Mouse (Mus musculus) telencephalon, adult 2 months (tissue): ENCODE data around the gene Uqcc1.
"Not testable (repeated sequence)": the region's sequence is repeated elsewhere in the genome, so short reads cannot be mapped to it uniquely, and the experiment has no call there.

ENCODE experiments used
- DNase-seq: peaks from one replicate; pipeline ENCODE4 v3.0.0-alpha.2; 2011; ENCODE audit warnings: low read depth, low spot score

Uqcc1 gene

DNA sequence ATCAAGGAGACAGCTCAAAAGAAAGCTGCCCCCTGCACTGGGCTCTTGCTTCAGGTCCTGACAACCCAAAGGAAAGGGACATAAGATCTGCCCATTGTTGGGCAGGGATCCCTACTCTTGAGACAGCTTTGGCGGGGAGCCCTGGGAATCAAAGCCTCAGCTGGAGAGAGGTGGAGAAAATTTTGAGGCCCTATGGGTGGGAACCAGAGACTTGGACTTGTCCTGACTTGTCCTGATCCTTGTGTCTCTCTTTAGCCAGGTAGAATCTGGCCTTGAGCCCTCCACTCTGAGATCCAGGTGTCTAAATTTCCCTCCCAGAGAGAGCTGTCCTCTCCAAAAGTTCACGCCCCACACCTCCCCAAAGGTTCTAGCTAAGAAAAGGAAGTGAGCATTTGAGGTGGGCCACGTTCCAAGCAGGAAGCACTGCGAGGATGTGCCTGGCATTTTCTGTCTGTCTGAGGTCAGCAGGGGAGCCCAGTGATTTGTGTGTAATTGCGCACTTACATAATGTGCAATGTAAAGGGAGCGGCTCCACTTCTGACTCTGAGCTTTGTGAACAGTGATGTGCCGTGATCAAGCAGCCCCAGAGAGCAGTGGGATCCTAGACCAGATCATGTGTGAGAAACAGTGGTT is 9.9 kb upstream of the Uqcc1 start:
- DNase-seq = no peak

DNA sequence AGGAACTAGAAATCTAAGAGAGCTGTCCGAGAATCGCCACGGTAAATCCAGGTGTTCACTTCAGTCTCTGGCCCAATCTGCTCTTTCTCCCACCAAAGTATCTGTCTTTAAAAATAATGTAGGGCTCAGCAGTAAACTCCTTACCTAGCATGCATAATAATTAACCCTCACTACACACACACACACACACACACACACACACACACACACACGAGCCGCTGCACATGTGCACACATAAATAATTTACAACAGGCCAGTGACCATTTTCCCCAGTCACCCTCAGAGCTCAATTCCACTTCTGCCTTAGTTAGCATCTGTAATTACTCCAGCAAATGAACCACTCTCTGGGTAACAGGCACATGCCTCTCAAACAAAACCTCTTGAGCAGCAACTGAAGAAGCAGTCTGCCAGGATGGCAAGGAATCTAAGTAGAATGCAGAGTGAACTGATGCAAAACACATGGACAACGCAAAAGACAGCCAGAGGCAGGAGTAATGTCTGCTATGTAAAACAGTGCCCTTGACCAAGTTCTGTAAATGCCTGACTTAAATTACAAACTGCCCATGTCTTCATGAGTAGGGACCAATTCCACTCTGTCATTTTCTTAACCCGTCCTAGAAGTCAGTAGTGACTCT is 1.3 kb downstream of the Uqcc1 start:
- no peak for DNase-seq

DNA sequence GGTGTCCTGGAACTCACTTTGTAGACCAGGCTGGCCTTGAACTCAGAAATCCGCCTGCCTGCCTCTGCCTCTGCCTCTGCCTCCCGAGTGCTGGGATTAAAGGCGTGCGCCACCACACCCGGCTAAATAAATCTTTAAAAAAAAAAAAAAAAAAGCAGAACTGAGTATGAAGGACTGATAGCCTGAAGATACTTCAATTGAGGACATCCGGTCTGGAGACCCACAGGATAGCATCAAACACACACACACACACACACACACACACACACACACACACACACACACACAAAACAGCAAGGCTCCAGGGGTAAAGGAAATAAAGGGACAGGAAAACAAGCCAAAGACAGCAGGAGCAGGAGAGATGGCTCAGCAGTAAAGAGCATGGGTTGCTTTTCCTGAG is 4.9 kb downstream of the Uqcc1 start:
- DNase-seq = not testable (repeated sequence)

DNA sequence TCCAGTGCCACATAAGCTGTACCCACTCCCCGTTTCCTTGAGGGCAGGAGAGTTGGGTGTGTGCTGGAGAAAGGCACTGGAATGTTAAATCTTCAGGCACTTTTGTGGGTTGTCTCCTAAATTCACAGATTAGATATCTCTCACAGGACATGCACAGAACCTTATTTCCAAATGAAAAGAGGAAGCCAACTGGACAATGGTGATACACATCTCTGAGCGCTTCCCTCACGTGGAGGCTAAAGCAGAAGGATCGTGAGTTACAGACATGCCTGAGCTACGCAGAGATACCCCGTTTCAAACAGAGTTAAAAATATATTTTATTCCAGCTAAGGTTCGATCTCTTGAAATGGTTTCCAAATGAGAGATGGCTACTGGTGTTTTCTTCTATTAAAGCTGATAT is 7.0 kb downstream of the Uqcc1 start:
- DNase-seq = no peak

DNA sequence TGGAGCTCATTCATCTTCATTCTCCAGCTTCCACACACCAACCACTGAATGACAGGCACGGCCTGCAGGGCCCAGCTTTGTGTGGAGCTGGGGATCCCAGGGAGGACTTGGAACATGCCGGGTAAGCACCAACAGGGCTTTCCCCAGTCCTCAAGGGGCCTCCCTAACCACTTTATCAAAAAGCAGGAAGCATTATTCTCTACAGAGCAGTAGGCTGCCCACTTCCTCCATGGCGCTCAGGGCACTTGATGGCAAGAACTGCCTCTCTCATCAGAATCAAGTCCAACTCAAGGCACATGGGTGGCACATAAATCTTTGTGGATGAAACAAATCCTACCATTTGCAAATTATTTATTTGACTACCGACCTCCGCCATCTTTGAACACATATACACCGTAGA is 15.4 kb downstream of the Uqcc1 start:
- no peak for DNase-seq

DNA sequence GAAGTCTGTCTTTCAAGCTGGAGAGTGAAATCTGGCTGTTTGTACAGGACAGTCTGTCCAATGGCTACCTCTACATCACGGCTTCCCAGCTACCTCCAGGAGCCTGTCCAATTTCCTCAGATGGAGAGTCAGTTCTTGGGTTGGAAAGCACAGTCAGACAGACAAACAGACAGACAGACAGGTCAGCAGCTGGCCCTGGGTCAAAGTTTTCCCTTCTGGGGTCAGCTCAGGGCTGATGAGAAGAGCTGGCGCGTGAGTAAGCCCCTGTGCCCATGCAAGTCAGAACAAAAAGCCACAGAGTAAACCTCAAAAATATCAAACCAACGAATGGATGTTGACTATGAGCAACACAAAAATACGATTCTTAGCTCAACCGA is 26.5 kb downstream of the Uqcc1 start:
- DNase-seq = no peak

DNA sequence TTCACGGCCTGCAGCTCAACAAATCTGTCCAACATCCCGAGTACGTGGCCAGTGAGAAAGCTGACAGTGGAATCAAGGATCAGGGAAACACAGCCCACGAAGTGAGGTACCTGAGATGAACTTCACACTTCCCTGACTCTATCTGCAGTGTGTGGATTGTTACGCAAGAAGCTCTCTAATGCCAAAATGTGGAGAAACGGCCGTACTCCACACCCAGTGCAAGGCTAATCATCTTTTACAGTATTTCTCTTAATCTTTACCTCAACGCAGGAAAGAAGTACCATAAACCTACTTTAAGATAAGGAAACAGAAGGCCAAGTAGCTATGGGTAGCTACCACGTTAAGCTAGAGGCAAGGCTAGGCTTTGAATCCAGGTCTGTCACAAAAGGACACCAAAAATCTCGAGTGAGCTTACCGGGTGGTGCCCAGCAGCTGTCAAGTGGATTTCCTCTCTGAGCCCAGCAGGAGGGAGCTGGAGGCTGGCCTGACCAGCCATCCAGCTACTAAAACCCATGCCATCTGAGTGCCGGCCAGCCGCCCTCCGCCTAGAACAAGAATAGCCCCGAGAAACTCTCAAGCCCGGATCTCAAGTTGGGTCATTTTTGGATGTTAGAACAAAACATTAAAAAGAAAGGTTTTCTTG is 27.0 kb downstream of the Uqcc1 start:
- no peak for DNase-seq

DNA sequence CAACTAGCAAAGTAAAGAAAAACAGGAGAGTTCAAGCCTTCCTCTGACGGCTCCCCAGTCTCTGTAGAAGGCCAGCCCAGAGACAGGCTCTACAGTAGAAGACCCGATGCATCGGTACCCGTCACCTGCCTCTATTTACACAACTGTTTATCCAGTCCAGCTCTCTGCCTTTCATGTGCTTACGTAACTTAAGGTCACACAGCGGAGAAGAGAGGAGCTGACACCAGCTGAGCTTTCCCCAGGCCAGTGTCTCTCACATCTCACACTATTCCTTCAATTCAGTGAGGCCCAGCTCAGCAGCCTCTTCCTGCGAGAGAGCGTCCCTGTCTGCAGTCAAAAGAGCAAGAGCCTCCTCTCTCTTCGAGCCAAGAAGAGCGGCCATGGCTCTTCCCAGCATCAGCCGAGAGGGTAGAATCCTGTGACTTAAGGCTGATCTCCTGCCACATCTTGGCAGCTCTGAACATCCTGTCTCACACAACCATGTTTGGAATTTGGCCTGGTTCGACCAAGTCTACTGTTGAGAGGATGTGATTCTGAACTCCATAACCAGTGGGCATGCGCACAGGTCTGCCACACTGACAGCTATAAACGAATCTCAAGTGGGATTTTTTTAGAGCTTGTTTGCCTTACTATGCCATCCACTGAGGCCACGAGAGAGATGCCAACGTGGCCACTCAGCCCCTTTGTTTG is 34.9 kb downstream of the Uqcc1 start:
- DNase-seq = no peak

DNA sequence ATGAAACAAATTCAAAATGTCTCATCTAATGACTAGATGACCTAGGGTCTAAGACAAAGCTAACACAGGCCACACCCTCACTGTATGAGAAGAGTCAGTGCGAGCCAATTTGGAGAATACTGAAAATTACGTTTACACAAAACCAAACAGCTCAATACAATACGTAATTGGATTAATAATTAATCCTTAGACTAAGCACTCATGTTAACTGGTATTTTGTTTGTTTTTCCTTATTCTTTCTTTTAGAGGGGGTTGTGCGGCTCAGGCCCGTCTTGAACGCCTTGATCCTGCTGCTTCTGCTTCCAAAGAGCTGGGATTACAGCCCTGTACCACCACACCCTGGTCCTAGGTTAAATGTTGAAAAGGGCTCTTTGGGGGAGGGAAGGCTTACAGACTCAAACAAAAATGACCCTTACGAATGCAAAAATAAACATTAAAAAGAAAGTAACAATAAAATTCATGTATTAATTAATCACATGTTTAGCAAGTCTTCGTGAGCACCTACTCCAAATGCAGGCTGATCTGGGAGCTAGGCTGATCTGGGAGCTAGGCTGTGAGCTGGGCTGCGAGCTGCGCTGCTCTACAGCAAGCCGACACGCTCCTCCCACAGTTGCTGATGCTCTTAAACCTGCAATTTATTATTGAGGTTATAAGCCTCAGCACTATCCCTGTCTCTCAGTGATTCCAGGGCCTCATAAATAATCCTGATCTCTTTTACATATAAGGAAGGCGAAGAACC is 35.6 kb downstream of the Uqcc1 start:
- no peak for DNase-seq

DNA sequence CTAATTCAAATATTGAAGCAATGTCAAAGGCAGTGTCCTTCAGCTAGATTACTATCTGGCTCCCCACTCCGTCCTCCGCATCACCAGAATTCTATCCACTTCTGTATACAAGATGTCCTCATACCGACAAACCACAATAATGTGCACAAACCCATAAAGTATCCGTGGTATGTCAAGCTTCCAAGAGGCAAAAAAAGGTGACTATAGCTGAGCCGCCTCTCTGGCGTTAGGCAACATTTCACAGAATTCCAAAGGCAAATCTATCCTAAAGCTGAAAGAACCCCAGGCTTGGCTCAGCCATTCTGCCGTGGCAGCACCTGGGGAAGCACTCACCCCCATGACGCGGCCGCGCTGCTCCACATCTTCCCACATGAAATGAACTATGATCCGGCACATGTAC is 43.3 kb downstream of the Uqcc1 start:
- no peak for DNase-seq

DNA sequence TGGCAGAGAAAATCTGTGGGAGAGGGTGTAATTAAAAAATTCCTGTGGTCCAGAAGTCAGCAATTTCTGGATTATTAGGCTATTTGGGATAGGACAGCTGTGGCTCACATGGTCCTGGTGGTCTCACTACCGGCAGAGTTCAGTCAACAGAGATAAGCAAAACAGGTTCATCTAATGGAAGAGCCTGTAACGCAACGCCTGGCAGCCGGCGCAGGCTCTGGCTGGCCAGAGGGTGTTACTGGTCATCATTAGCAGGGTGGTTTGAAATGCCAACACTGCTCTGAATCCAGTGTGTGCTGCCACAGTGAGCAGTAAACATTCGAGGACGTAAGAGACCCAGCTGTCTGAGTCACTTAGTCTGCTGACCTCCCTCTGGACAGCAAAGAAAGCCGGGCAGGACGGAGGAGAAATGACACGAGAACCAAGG is 44.8 kb downstream of the Uqcc1 start:
- no peak for DNase-seq

DNA sequence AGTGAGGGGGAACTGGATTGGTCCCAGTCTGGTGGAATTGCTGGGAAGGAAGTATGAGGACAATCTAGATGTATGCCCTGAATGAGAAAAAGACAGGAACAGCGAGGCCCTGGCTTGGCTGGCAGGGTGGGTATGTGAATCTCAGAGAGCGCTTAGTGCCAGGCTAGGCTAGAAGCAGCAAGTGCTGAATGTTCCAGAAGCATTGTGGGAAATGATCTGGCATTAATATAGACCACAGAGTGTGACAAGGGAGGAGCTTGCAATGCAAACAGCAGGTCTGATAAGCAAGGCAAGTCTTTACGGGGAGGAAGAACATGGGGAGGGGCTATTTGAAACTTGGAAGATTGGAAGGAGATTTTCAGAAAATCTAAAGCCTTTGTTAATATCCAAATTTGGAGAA is 48.0 kb downstream of the Uqcc1 start:
- no peak for DNase-seq

DNA sequence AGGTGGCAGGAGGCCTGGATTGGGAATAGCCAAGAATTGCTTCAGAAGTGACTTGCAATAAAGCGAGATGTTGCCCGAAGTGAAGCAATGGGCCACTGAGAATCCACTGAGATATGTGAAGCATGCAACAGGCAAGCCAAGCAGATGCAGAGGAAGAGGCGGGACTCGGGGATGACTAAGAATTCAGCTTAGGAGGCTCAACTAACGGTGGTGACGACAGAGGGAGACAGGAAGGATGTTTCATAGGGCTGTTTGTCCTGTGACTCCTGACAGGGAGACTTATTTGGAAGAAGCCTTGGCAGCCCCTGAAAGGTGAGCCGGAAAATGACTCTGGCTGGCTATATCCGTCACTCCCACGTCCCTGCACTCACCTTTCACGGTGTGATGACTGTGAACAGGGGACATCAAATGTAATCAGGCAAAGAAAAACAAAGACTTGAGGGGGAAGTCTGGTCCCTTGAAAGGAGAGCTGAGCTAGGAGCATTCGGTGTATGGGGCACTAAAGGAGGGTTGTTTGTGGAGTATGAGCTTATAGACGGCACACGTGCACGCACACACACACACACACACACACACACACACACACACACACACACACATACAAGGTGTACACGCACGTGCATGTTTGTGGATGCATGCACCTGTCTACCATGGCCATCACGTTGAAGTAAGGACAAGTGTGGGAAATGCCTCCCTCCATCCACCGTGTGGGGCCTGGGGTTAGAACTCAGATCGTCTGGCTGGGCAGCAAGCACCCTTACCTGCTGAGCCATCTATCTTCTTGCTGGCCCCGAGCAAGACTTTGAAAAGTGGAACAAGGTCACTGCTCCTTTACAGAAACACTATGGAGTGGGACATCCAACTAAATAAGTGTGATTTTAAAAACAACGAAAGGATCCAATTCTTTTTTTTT is 50.9 kb downstream of the Uqcc1 start:
- DNase-seq = no peak

DNA sequence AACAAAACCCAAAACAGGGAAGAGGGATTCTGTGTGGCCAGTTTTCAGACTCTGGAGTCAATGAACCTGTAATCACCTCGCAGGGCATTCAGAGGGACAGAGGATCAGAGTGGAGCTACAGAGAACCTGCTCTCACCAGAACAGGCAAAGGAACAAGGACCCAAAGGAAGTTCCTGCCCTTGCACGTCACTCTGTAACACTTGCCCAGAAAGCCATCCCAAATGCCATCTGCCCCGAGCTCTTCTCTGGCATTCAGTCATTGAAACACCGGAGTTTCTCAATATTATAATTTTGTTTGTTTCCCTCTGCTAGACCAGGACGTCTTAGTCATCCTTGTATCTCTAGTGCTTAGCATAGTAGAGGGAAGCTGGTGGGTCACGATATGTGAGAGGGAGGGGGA is 56.5 kb downstream of the Uqcc1 start:
- no peak for DNase-seq

DNA sequence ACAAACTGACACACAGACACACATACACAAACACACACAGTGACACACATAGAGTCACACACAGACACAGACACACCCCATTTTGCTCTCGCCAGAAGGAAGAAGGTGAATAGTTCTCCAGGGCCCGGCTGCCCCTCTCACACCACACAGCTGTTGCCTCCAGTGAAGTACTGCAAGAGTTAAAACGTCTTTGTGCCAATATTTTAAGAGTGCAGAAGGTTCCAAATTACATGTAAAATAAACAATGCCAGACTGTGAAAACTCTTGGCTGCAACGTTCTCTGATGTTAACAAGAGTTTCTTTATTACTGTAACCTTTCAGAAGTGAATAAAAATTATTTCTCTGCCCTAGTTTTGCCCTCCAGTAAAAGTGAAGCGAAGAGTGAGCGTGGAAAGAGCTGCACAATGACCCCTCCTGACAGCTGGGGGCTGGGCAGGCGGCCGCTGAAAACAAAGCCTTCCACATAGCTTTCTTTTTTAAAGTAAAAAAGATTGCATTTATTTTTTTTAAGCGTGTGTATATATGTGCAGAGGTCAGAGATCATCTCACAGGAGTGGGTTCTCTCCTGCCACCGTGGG is 57.1 kb downstream of the Uqcc1 start:
- DNase-seq = no peak

DNA sequence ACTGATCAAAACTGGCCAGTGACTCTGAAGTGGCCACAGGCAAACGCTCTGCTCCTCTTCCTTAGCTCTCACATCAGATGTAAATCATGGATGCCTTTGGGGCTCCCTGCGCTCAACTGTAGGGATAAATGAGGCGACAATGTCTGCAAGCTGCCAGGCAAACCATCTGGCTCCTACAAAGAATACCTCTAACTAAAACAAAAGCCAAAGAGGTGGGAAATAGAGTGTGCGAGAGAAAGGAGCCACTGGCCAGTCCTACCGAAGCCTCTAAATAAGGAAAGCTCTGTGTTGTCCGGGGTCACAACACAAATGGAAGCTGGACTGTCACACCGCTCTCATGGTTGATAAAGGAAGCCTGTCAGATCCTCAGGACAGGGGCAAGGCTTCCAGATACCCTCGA is 57.6 kb downstream of the Uqcc1 start:
- DNase-seq = no peak

DNA sequence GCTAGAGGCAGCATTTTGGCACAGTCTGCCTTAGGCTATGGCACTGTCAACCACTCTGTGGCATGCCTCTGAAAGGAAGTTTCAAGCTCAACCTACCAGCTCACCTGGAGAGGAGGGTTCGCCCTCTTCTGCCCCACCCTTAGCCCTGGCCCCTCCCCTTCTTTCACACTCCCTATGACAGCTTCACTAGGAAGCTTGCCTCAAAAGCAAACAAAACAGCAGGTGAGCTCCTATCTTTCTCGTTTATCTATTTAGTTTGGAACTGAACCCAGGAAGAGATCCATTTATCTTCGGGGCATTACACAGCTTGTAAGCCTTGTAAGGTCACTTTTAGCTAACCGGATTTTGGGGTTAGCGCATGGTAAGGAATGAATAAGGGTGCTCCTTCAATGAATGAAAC is 60.3 kb downstream of the Uqcc1 start:
- DNase-seq = no peak

DNA sequence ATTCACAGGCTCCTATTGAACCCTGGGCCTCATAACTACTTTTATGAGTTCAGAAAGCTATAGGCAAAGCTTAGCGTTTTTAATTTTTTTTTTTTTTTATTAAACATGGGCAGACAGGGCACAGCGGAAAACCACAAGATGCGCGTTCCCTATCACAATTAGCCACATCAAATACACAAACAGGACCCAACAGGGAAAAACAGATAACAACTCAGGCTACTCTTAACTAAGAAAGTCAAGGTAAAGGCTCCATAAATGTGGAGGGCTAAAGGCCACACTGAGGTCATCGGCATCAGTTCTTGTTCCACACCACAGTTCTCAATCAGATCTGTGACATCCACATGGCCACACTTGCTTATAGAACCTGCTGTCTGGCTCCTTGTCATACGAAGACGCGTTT is 61.8 kb downstream of the Uqcc1 start:
- DNase-seq = no peak

DNA sequence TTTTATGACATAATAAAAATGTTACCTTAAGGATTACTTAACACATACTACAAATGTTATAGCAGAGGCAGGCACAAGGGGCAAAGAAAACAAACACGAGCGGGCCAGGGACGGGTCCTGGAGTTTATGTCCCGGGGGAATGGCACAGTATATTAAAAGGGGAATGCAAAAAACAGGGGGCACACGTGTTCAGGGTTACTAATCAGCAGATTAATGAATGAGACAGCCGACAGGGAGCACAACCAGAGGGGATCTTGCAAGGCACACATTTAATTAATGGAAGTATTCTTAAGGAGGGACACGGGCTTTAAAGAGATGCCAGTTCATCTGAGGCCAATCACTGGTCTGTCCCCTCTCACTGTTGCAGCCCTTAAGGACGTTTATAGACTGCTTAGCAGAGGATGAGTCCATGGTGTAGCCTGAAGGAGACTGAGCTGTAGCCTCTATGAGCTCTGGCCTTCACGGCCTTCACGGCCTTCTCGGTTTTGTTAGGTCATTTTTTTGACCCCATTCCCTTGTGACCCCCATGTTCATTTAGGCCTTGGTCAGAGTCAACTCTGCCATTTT is 66.7 kb downstream of the Uqcc1 start:
- DNase-seq = no peak

DNA sequence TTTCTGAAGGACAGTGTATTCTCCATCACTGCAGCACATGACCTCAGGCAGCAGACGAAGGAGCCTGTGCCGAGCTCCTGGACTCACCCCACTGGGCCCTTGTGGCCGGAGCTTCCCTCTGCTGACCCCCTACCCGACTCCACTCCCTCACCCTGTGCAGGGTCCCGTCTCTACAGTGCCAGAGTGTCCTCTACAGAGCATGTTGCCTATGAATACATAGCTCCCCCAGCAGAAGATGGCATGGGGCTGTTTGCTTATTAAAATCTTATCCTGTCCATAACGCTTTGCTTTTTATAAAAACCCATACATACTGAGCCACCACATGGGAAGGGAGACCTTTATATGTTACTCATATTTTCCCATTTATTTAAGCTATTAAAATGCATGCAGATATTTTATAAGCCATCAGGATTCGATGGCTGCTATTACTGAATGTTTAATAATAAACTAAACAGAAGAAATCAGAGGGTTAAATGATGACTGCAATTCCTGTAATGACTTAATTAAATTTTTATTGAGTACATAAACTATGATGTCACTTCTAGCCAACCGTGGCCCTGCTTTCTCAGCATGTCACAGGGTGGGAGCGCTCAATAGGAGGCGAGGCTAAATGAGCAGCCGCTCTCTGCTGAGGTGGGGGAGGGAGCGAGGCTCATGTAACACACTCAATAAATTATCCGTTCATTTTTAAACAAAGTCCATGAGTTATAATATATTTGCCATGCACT is 67.4 kb downstream of the Uqcc1 start:
- no peak for DNase-seq
